Mouse (Mus musculus) right cerebral cortex, adult 18-20 months (tissue): ENCODE measurements around the gene Pcdh15.

Experiments used
- DNase-seq: peaks from one replicate; pipeline ENCODE4 v3.0.0; 2022; ENCODE audit warnings: mixed read lengths

The Pcdh15 gene

GRCm38 (mm10) chr10:73379001-73379400, 279.9 kb downstream of the Pcdh15 start:
- no peak for DNase-seq

- DNase-seq = no peak
These were observed 284.9 kb downstream of the Pcdh15 start for GRCm38 (mm10) chr10:73384003-73384402.

GRCm38 (mm10) chr10:73400426-73400825, 301.3 kb downstream of the Pcdh15 start:
- DNase-seq = no peak

- DNase-seq = no peak
These were observed 326.3 kb downstream of the Pcdh15 start for GRCm38 (mm10) chr10:73425408-73425807.

- peak; percentile 3 for DNase-seq
These were observed 332.2 kb downstream of the Pcdh15 start for GRCm38 (mm10) chr10:73431345-73431744.

GRCm38 (mm10) chr10:73484082-73484481, 384.9 kb downstream of the Pcdh15 start:
- no peak for DNase-seq

GRCm38 (mm10) chr10:73491654-73492053, 392.5 kb downstream of the Pcdh15 start:
- peak; percentile 4 for DNase-seq

- no peak for DNase-seq
These were observed 415.7 kb downstream of the Pcdh15 start for GRCm38 (mm10) chr10:73514846-73515245.

- peak; percentile 8 for DNase-seq
These were observed 416.6 kb downstream of the Pcdh15 start for GRCm38 (mm10) chr10:73515742-73516141.

- no peak for DNase-seq
These were observed 420.3 kb downstream of the Pcdh15 start for GRCm38 (mm10) chr10:73519438-73519837.

- DNase-seq = peak; percentile 3
These were observed 453.7 kb downstream of the Pcdh15 start for GRCm38 (mm10) chr10:73552831-73553230.

GRCm38 (mm10) chr10:73564216-73564615, 465.1 kb downstream of the Pcdh15 start:
- DNase-seq = peak; percentile 32

GRCm38 (mm10) chr10:73574711-73575297, 475.7 kb downstream of the Pcdh15 start:
- peak; percentile 1 for DNase-seq

GRCm38 (mm10) chr10:73667501-73667900, 568.4 kb downstream of the Pcdh15 start:
- DNase-seq = no peak

- DNase-seq = no peak
These were observed 601.6 kb downstream of the Pcdh15 start for GRCm38 (mm10) chr10:73700519-73701286.

- DNase-seq = no peak
These were observed 626.6 kb downstream of the Pcdh15 start for GRCm38 (mm10) chr10:73725566-73726240.

GRCm38 (mm10) chr10:73733246-73733645, 634.1 kb downstream of the Pcdh15 start:
- no peak for DNase-seq

- no peak for DNase-seq
These were observed 649.9 kb downstream of the Pcdh15 start for GRCm38 (mm10) chr10:73749021-73749420.

GRCm38 (mm10) chr10:73753876-73754275, 654.7 kb downstream of the Pcdh15 start:
- no peak for DNase-seq

- DNase-seq = no peak
These were observed 683.8 kb downstream of the Pcdh15 start for GRCm38 (mm10) chr10:73782945-73783344.

- no peak for DNase-seq
These were observed 689.0 kb downstream of the Pcdh15 start for GRCm38 (mm10) chr10:73788163-73788562.

GRCm38 (mm10) chr10:73805069-73805468, 705.9 kb downstream of the Pcdh15 start:
- DNase-seq = no peak

- DNase-seq = no peak
These were observed 713.2 kb downstream of the Pcdh15 start for GRCm38 (mm10) chr10:73812311-73812710.
